Mouse (Mus musculus): ENCODE measurements around the gene Pskh1.

Gene Pskh1

DNA sequence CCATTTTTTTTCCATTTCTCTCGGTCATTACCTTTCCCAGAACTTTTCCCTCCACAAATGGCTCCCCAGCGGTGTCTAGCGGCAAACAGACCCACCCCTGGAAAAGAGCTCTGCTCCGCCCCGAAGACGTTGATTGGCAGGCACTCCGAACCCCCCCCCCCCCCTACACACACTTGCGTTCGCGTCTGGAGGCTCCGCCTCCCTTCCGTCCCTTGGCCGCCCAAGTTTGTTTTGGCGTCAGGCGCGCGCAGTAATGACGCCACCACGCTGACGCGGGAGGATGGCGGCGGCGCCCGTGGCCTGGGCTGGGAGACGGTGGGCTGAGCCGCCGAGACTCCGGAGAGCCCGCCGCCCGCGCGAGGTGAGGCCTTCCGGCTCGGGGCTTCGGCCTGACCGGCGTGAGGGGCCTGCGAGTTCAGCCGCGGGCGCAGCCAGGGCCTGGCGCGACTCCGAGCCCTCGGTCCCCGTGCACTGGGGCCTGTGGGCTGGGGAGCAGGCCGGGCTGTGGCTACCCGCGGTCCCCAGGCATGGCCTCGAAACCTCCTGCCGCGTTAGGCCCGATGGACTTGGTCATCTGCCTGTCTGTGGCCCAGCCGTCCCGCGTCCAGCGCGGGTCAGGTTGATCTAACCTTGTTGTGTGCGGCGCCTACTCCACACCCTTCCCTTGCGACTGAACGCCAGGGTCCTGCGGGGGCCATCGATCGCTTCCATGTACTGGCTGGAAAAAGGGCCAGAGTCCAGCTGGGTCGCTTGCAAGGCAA is at the start of gene Pskh1:
TSS of gene Pskh1 (plus strand) at position 262 of the 761 bp plus-strand sequence.
- DNase-seq (ENCODE audit: low read depth, low spot score) = peak; percentile 95

DNA sequence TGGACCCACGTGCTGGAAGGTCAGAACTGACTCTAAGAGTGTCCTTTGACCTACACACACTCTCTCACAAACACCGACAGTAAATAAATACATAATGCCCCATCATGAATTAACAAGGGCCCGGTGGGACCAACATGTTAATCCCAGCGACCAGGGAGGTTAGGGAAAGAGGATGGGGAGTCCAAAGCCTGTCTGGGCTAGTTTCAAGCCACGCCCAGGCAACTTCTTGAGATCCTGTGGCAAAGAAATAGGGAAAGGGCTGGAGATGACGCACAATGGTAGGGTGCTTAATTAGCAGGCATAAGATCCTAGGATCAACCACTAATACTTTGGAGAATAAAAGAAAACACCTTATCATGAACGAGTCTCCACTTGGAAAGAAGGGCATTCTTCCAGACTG is 49.6 kb upstream of the Pskh1 start:
- no peak for DNase-seq (ENCODE audit: low read depth, low spot score)

DNA sequence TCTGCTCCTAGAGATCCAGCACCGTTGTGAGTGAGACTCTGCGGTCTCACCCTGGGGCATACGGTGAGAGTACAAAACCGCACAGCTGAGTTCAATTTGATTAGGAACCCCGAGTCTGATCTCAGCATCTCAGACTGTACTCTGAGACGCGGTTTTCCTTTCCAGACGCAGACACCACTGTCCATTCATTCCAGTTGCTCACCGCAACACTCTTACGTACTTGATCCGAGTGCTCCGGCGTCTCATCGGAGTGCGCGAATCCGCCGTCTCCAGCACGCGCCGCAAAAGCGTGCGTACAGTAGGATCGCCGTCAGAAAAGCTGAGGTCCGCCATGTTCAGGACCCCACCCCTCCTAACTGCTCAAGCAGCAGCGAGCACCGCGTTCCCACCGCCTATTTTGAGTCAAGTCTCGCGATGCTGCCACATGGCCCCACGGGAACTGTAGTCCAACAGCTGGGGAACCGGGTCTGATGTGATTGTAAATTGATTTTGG is 48.5 kb upstream of the Pskh1 start:
- DNase-seq (ENCODE audit: low read depth, low spot score) = peak; percentile 89

DNA sequence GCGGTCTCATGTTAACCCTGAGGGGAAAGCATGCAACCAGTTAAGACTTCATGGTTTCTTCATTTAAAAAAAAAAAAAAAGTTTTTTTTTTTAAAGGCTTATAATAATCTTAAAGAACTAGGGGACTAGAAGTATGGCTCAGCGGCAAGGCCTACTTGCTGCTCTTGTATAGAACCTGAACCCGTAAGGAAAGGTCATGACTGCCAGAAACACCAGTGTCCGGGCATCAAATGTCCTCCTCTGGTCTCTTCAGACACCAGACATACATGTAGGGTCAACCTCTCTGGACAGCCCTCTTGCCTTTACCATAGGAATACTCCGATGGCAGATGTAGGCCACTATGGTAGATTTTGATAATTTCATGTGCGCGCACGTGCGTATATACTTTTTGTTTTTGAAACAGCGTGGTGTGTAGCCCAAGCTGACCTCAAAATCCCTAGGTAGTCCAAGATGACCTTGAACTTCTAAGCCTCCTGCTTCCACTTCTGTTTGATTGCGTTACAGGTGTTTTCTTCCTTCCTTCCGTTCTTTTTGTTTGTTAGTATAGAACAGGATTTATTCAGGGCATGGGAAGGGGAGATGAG is 48.0 kb upstream of the Pskh1 start:
- DNase-seq (ENCODE audit: low read depth, low spot score) = no peak

DNA sequence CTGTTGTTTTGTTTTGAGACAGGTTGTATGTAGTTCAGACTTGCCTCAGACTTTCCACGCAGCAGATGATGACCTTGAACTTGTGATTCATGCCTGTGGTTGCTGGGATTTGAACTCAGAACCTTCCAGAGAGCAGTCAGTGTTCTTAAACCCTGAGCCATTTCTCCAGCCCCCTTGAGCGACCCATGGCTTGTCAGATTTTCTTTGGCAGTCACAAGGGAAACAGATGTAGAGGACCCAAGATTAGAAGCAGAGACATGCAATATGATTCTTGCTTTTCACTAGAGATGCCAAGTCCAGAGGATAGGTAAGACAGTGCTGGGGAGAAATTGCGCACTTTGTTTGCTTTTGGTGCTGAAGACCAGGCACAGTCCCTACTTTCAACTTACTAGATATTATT is 47.1 kb upstream of the Pskh1 start, which contains the start of gene Cenpt:
TSS of gene Cenpt (minus strand) at position 101 of the 400 bp plus-strand sequence.
- DNase-seq (ENCODE audit: low read depth, low spot score) = no peak

DNA sequence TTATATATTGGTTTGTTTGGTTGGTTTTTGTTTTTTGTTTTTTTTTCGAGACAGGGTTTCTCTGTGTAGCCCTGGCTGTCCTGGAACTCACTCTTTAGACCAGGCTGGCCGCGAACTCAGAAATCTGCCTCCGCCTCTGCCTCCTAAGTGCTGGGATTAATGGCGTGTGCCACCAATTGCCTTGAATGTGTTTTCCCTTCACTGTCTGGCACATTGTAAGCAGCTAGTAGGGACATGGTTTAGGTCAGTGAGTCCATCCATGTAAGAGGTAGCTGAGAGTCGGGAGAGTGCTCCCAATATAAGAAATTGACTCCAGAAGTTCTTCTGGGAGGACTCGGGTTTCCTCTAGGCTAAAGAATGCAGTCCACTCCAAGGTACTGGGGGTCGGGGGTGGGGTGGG is 45.9 kb upstream of the Pskh1 start:
- no peak for DNase-seq (ENCODE audit: low read depth, low spot score)

DNA sequence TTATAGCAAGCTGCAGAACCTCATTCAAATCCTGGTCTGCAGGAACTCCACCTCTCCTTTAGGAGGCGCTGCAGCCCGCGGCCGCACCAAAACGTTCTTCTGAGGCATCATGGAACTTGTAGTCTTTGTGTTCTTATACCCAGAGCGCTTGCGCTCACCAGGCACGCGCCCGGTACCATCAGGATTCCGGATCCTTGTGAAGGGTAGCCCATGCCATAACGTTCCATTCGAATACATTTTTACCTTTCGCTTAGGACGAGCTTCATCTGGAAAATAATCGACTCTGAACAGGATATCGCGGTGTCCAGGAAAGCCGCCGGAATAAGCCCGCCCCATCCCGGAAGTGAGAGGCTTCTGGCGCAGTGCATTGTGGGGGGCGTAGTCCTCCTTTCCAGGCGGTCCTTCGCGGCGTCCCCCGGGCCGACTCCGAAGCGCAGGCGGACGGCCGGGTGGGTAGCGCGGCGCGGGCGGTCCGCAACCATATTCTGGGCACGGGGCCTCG is 45.5 kb upstream of the Pskh1 start, which contains the start of gene Thap11:
TSS of gene Thap11 (plus strand) at position 418 of the 502 bp plus-strand sequence.
- peak; percentile 89 for DNase-seq (ENCODE audit: low read depth, low spot score)

DNA sequence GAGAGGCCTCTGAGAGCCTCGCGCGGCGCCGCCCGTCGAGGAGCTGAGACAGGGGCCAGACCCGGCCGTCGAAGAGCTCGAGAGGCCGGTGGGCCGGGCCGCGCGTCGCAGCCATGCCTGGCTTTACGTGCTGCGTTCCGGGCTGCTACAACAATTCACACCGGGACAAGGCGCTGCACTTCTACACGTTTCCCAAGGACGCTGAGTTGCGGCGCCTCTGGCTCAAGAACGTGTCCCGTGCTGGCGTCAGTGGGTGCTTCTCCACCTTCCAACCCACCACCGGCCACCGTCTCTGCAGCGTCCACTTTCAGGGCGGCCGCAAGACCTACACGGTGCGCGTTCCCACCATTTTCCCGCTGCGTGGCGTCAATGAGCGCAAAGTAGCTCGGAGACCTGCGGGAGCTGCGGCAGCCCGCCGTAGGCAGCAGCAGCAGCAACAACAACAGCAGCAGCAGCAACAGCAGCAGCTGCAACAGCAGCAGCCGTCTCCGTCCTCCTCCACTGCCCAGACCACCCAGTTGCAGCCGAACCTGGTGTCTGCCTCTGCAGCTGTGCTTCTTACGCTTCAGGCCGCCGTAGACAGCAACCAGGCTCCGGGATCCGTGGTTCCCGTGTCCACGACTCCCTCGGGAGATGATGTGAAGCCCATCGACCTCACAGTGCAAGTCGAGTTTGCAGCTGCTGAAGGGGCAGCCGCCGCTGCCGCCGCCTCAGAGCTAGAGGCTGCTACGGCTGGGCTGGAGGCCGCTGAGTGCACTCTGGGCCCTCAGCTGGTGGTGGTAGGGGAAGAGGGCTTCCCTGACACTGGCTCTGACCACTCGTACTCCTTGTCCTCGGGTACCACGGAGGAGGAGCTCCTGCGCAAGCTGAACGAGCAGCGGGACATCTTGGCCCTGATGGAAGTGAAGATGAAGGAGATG is 44.7 kb upstream of the Pskh1 start:
- no peak for DNase-seq (ENCODE audit: low read depth, low spot score)

DNA sequence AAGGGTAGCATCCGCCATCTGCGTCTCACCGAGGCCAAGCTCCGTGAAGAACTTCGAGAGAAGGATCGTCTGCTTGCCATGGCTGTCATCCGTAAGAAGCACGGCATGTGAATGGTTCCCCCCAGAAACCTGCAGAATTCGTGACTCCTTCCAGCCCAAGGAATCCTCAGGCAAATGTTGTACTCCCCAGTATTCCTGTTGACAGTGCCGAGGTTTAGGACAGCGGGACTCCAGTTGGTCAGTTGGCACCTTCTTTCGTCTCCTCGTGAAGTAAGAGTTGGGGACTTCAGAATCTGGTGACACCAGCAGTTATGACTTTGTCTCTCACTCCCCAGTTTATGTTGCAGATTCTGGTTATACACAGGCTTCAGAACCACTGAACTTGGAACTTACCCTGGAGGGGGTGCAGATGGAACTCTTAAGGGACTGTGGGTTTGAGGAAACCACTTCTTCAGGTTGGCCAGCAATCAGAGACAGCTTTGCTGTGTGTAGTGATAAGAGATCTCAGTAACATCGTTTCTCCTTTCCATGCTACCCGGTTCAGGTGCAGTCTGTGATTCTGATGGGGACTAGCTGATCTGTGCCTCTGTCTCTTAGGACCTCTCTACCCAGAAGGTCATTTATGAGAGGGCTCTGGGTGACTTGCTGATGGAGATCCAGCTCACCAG is 43.9 kb upstream of the Pskh1 start:
- DNase-seq (ENCODE audit: low read depth, low spot score) = no peak

DNA sequence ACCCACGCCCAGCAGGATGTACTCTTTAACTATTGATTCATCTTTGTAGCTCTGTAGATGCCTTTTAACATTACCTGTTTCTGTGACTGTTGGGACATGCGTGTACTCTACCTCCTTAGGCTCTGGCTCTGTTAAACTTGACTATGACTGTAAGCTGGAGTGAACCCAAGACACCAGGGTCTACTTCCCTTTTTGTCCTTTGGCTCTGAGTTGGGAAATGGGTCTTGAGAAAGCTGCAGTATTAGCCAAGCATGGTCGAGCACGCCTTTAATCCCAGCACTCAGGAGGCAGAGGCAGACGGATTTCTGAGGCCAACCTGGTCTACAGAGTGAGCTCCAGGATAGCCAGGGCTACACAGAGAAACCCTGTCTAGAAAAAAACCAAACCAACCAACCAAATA is 41.7 kb upstream of the Pskh1 start:
- DNase-seq (ENCODE audit: low read depth, low spot score) = no peak

DNA sequence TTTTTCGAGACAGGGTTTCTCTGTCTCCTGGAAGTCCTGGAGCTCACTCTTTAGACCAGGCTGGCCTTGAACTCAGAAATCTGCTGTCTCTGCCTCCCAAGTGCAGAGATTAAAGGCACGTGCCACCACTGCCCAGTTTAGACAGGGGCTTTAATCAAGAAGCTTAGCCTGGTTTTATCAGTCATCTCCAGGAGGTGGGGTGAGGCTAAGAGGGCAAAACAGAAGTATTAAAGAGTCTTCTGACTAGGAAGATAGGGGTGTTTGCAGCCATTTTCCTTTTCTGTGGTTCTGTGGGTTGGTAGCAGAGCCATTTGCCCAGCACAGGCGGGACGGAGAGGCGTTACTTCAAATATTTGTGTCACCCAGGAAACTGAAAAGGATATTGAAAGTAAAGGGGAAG is 40.9 kb upstream of the Pskh1 start:
- DNase-seq (ENCODE audit: low read depth, low spot score) = no peak

DNA sequence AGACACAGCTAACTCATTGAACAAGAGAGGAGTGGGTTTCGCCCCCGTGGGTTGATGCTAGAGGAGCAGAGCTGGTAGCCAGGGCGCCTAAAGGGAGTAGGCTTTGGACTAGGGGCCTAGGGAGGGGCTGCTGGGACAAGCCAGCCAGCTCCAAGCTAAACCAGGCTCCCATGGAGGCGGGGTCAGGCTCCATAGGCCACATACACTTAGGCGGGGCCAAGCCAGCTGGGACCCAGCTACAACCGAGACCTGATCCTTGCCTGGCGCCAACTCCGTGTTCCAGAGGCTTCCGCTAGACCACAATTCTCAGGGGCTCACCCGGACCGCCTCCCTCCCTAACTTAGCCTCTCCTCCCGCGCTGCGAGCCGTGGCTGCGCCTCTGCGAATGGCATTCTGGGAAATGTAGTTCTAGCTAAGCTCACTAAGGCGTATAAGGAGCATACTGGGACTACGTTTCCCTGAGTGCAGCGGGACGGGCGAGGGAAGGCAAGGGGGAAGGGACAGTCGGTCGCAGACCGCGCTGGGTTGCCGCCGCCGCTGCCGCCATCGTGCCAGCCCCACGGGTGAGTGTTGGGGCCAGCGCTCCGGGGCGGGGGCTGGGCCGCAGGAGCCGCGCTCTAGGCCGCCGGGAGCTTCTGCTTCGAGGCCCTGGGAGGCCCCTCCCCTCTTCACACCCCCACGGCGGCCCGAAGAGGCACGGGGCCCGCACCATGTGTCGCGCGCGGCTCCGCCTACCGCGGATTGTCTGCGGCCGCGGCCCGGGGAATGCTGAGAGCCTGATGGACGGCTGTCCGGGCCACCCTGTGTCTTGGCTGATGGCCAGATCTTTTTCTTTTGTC is 39.9 kb upstream of the Pskh1 start, which contains the start of gene Nutf2:
TSS of gene Nutf2 (plus strand) at position 438 of the 839 bp plus-strand sequence.
- peak; percentile 94 for DNase-seq (ENCODE audit: low read depth, low spot score)

DNA sequence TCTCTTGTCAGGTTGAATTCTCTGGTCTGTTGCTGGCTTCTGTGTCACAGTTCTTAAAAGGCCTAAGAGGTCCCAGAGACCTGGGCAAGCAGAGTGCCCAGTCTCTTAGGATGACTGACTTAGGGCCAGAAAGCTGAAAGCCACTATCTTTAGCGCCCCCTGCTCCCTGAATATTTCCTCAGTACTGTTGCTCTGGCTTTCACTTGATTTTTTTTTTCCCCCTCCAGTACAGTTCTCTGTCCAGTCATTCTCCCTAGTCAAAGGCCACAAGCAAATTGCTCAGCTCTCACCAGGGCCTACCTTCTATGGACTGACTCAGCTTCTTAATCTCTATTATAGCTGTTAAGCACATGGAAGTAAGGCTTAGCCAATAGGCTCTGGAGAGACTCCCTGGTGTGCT is 38.3 kb upstream of the Pskh1 start:
- no peak for DNase-seq (ENCODE audit: low read depth, low spot score)

DNA sequence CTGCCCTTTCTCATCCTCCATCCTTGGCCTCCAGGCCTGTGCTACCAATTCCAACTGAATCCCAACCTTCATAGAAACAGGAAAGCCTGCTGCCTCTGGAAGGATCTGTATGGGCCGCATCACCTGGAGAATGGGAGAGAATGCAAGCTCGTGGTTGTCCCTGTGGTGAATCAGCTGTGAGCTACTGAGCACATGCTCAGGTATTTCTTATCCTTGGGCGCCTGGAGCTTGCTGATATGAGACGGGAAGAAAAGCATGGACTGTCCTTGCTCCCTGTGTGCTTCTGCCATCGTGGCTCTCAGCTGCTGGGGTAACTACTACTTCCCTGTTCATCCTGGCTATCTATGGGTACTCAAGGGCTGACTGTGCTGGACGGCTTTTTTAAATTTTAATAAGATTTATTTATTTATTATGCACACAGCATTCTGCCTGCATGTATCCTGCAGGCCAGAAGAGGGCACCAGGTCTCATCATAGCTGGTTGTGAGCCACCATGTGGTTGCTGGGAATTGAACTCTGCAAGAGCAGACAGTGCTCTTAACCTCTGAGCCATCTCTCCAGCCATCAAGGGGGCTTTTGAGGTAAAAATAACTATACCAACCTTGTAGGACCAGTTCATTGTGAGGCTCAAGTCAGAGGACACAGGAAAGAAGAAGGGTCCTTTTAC is 33.7 kb upstream of the Pskh1 start:
- no peak for DNase-seq (ENCODE audit: low read depth, low spot score)

DNA sequence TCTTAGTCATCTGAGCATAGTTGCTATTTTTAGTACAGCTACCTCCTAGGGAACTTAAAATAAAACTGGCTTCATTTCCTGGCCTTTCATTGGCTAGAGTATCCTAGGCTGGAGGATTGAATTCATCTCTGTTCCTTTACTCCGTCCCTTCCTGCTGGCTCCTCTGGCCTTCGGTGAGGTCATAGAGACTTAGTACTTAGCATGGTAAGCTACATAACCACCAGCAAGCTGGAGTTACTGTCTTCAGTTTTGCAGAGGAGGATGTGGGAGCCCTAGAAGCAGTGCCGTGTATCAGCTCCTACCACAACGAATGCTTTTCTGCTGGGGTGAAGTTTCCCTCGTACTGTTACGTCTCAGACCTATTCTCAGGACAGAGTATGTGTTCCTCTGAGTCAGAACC is 25.9 kb upstream of the Pskh1 start:
- no peak for DNase-seq (ENCODE audit: low read depth, low spot score)

DNA sequence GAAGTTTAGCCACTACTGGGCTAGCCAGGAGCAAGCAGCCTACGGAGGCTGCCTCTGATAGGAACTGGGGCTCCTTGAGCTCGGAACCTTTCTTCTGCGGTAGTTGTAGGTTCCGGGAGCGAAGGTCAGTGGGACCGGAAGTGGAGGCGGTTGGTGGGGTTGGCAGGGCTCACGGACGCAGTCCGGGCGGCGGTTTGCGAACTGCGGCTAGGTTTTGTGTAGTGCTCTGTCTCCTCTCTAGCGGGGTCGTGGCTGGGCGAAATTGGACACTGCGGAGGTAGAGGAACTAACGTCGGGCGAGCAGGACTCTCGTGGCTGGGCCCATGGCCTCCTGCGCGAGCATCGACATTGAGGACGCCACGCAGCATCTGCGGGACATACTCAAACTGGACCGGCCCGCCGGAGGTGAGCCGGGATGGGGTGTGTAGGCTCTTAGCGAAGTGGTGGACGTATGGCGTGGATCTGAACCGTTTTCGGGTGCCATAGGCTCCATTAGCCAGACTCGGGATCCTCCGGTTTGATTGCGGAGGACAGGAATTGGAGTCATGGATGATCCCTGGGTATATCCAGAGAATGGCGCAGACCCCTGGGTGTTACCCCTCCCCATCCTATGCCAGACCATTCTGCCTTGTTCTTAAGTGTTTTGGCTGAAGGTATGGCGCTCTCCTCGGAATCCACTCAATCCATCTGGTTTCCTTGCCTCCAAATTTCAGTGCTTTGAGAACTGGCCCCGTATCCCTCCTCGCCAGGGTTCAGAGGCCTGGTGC is 19.3 kb upstream of the Pskh1 start, which contains the start of gene Edc4:
TSS of gene Edc4 (plus strand) at position 128 of the 767 bp plus-strand sequence.
- peak; percentile 77 for DNase-seq (ENCODE audit: low read depth, low spot score)

DNA sequence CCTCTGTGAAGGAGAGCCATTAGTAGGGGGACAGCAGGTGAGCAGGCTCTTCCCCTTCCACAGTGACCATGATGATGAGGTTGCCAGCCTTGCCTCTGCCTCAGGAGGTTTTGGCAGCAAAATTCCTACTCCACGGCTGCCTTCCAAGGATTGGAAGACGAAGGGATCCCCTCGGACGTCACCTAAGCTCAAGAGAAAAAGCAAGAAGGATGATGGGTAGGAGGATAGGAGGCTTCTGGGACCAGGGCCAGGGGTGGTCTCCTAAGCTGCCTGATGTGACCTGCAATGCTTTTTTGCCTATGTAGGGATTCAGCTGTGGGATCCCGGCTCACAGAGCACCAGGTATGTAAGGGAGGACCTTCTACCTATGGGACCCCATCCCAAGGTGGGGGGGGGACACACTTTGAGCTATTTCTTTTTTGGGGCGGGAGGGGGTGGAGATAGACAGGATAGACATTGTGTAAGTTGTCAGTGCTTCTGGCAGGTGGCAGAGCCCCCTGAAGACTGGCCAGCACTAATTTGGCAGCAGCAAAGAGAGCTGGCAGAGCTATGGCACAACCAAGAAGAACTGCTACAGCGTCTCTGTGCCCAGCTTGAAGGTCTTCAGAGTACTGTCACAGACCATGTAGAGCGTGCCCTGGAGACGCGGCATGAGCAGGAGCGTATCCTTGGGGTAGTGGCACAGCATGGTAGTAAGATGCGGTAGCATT is 10.3 kb upstream of the Pskh1 start:
- DNase-seq (ENCODE audit: low read depth, low spot score) = no peak

DNA sequence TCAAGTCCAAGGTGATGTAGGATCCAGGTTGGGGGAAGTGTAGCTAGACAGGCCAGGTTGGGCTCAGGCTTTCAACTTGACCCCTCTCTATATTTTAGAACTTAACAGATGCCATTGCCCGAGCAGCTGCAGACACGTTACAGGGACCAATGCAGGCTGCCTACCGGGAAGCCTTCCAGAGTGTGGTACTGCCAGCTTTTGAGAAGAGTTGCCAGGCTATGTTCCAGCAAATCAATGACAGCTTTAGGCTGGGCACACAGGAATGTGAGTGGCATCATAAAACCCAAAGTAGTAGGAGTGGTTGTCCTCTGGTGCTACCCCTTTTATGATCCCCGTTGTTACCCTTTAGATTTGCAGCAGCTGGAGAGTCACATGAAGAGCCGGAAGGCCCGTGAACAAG is 9.4 kb upstream of the Pskh1 start:
- DNase-seq (ENCODE audit: low read depth, low spot score) = no peak
